Mouse (Mus musculus) MN1 (cell line): Measurements from ENCODE around the gene Acp2.
A peak's percentile ranks its signal among the peaks of the same experiment; 100 is the strongest.

Experiments used
- DNase-seq: peaks from one replicate; pipeline ENCODE4 v3.0.0-alpha.2; 2016; ENCODE audit warnings: low spot score

Gene Acp2

GRCm38 (mm10) chr2:91202222-91202971 lies at the start of gene Acp2, which contains the start of gene Nr1h3:
Gene Acp2, plus strand, starts transcription at chr2:91202885.
Gene Nr1h3, minus strand, starts transcription at chr2:91202834.
- peak; percentile 97 for DNase-seq

GRCm38 (mm10) chr2:91152885-91153377 lies 49.8 kb upstream of the Acp2 start:
- no peak for DNase-seq

- DNase-seq = no peak
Observed at GRCm38 (mm10) chr2:91154091-91154490, 48.6 kb upstream of the Acp2 start.

GRCm38 (mm10) chr2:91157002-91157752 lies 45.5 kb upstream of the Acp2 start:
- no peak for DNase-seq

- DNase-seq = no peak
Observed at GRCm38 (mm10) chr2:91160591-91160990, 42.1 kb upstream of the Acp2 start.

GRCm38 (mm10) chr2:91162952-91163351 lies 39.7 kb upstream of the Acp2 start:
- DNase-seq = no peak

- DNase-seq = no peak
Observed at GRCm38 (mm10) chr2:91163532-91163931, 39.2 kb upstream of the Acp2 start.

GRCm38 (mm10) chr2:91164991-91165390 lies 37.7 kb upstream of the Acp2 start:
- no peak for DNase-seq

GRCm38 (mm10) chr2:91167629-91168028 lies 35.1 kb upstream of the Acp2 start:
- peak; percentile 79 for DNase-seq

- no peak for DNase-seq
Observed at GRCm38 (mm10) chr2:91169587-91170322, 32.9 kb upstream of the Acp2 start.

GRCm38 (mm10) chr2:91175490-91175889 lies 27.2 kb upstream of the Acp2 start:
- no peak for DNase-seq

GRCm38 (mm10) chr2:91176234-91176633 lies 26.5 kb upstream of the Acp2 start:
- no peak for DNase-seq

GRCm38 (mm10) chr2:91179825-91180224 lies 22.9 kb upstream of the Acp2 start:
- DNase-seq = no peak

- peak; percentile 52 for DNase-seq
Observed at GRCm38 (mm10) chr2:91180706-91181105, 22.0 kb upstream of the Acp2 start.

GRCm38 (mm10) chr2:91182016-91182404 lies 20.7 kb upstream of the Acp2 start:
- DNase-seq = peak; percentile 19

- peak; percentile 87 for DNase-seq
Observed at GRCm38 (mm10) chr2:91182405-91183147, 20.1 kb upstream of the Acp2 start.

GRCm38 (mm10) chr2:91183148-91183513 lies 19.6 kb upstream of the Acp2 start:
- DNase-seq = peak; percentile 97

GRCm38 (mm10) chr2:91183711-91184405 lies 18.8 kb upstream of the Acp2 start, which contains the start of gene Madd:
Gene Madd, minus strand, starts transcription at chr2:91183837.
- no peak for DNase-seq

GRCm38 (mm10) chr2:91186208-91186607 lies 16.5 kb upstream of the Acp2 start:
- no peak for DNase-seq

- no peak for DNase-seq
Observed at GRCm38 (mm10) chr2:91187431-91187830, 15.3 kb upstream of the Acp2 start.

GRCm38 (mm10) chr2:91190501-91190900 lies 12.2 kb upstream of the Acp2 start:
- DNase-seq = no peak
